Mouse (Mus musculus) monocyte, adult 2 months (primary cell): Measurements from ENCODE around the gene Hoxb1.
A peak's percentile ranks its signal among the peaks of the same experiment; 100 is the strongest.

Source experiments
- DNase-seq, 2 experiments: peaks; one replicate each; pipeline ENCODE4 v3.0.0; 2022; ENCODE audit warnings: low spot score in 2 of 2, low read depth in 1 of 2

Gene Hoxb1

DNA sequence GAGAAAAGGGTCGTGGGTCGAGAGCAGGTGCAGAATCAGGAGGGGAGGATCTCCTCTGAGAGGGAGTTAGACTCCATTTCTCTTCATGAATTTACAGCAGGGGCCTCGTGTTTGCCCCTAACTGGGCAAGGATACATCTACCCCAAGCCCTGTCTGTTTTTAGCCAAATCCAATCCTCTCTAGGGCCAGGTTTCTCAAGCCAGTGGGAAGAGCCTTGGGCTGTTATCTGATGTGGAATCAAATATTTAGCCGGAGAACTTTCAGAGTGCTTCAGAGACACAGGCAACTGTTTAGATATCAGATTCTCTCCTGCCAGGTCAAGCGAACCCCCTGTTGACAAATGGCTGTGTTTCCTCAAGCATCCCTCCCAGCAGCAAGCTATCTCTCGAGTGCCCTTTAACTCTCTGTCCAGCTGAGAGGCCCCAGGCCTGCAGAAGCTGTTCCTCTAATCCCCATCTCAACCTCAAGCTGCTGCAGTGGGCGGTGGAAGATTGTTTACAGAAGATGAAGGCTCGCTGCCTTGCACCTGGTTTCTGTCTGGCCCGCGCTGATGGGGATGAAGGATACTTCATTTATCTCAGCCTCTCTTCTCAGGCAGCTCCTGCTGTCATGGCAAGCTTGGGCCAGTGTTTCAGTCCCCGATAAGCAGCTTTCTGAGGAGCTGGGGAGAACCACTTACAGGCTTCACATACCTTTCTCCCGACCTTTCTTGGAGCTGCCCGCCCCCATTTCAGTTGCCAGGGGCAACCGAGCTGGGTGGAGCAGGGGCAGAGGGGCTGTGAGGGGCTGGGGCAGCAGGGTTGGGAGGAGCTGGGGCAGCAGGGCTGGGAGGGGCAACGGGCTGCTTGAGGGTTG lies 31.4 kb downstream of the Hoxb1 start:
- no peak for DNase-seq

DNA sequence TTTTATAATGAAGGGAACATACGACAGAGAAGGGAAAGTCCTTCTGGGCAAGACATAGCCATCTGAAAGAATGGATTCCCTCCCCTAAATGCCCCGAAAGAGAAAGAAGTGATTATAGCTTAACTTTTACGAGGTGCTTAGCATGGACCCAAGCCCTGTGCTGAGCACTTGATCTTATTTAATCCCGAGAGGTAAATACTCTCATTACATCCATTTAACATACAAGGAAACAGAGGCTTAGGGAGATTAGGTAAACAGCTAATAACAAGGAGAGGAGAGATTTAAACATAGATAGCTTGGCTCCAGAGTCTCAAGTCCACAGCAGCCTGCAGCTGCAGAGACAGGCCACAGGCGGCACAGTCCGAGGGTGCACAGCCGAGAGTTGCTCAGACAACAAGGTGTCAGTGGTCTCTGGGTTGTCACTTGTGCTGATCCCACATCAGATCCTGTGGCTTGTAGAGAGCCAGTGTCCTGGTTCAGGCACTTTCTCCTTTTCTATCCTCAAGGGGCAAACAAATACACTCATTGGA lies 32.3 kb downstream of the Hoxb1 start:
- no peak for DNase-seq

DNA sequence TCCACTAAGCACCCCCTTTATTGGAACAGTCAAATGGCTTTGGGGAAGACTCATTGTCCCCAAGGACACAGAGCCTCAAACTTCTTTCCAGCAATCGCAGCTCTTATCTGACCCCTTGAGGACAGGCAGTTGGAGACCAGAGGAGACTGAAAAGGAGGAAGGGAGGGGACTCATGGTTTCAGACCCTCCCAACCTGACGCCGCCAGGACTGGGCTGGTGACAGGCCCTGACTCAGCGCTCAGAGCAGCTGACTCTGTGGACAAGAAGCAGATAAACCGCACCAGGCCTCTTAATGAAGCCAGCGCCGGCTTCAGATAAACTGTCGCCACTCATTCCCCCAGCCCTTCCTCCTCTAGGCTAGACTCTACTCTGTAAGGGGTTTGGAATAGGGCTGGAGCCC lies 34.4 kb downstream of the Hoxb1 start:
- no peak for DNase-seq

DNA sequence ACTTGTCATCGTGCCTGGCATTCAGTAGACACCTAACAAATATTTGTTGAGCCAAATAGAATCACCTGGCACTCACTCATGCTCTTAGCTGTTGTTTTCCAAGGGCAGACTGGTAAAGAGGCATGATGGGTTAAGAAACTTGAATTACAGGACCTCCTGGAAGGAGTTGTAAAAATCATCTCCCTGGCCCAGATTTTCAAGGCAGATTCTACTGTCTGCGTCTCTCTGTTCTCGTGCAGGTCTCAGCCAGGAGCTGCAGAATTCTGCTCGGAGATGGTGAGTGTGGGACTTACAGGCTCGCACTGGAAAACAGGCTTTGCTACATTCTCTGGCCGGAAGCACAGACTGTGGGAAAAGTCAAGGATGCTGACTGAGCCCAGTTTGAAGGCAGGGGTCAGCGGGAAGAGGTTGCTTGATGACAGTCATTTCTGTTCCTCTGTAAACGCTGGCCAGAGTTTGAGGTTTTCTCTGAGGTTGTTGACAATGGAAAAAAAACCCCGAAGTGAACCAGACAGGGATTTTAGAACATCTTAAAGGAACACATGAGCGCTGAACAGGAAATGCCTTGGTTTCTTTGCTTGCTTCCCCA lies 38.6 kb downstream of the Hoxb1 start:
- no peak for DNase-seq

DNA sequence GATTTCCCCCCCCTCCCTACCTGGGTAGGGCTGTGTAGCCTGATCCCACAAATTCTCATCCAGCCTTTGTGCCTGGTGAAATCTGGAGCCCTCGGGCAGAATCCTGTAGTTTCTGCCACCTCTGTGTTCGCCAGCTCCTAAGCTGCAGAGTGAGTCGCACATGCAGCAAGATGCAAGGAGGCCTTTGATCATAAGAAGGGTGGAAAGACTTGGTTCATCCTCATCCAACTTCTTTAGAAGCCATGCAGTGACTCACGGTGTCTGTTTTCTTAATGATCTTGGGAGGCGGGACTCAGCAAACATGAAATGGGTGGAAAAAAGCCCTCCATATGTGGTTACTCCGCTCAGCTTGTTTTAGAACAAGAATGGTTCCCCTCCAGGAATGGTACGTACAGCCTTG lies 39.3 kb downstream of the Hoxb1 start:
- no peak for DNase-seq

DNA sequence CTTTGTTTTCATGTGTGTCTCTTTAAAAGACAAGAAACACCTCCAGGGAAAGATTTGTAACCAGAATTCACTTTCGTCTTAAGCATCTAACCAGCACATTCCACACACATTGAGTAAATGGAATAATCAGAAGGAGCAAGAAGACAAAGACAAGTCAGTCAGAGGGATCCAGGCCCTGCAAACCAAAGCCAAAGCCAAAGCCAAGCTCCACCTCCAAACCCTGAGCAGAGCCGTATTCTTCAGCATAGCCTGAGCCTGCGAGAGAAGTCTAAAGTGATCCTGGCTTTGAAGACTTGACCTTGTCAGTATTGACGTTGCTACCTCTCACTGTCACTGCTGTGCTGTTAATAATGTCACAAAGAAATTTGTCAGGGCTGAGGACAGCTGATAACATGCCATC lies 40.0 kb downstream of the Hoxb1 start:
- DNase-seq, result no peak

DNA sequence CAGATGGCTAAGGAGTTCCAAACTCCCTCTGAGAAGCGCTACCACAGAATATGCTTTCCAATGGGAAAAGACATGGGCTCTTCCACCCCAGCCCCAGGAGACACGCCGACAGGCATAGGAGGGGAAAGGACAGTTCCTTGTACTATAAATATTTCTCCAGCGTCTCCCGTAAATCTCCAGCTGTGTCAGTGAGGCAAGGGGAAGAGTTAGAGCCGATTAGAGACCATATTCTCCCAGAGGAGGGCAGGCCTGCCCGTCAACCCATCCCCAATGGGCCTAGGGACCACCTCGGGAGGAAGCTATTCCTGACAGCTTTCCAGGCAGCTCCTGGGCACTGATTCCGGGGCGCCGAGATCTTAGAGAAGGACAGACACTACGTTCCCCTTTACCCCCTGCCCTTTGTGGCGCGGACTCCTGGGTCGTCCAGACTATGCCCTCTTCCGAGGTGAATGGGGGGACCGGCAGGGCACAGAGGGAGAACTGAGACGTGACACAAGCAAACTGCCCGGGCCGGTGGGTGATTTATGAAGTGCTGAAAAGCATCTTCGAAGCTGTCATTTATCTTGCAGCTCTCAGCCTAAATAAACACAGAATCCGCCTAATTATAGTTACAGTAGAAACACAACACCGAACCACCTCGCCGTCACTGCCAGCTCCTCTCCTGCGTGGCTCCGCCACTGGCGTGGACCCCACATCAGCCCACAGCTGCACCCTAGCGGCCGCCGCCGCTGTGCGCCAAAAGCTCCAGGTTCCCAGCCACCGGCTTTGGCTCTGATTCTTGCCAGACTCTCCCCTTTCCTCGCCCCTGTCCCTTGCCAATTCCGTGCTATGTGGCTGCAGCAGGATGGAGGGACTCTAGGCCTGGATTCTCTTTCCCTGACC lies 41.9 kb downstream of the Hoxb1 start:
- DNase-seq, result peak; percentile 5 to 12

DNA sequence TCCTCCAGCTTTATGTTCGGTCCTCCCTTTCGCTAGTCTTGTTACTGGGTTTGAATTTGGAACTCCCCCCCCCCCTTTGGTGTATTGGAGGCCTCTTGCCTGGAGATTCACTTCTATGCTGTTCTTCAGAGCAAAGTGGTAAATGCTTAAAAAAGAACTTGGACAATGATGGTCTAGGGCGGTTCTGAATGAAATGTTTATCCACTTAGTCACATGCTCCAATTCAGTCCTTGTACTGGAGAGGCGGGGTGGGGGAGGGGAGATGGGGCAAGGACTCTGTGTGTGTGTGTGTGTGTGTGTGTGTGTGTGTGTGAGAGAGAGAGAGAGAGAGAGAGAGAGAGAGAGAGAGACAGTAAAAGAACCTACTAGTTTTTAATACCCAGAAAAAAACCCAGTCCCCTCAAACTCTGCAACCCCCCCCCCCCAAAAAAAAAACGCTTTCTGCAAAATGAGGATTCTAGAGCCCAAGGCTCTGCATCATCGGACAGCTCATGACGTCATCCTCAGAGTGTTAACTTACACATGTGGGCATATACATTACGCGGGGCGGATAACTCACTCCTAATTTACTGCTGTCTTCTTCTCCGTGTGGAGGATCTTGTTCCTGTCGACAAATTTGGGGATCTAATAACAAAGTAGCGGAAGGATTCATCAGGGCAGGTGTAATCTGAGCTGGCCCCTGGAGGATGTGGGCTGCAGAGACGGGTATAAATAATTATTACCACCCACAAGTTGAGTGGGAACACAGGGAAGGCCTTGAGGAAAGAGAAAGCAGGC lies 42.9 kb downstream of the Hoxb1 start:
- no peak for DNase-seq

DNA sequence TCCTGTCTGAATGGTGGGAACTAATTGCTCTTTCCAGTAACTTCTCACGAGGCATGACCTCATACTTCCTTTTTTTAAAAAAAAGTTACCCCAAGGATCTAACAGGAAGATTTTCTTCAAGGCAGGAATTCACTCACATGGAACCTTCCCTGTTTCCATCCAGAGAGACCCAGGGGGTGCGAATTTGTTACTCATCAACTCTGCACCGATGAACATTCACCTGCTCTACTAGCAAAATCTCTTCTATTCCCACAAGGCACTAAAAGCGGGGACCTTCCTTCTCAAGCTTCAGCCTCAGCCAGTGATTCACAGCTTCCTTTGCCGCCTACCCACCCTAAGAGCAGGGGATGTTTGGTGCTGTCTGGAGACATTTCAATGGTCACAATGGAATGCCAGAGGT lies 45.5 kb downstream of the Hoxb1 start:
- DNase-seq, result no peak

DNA sequence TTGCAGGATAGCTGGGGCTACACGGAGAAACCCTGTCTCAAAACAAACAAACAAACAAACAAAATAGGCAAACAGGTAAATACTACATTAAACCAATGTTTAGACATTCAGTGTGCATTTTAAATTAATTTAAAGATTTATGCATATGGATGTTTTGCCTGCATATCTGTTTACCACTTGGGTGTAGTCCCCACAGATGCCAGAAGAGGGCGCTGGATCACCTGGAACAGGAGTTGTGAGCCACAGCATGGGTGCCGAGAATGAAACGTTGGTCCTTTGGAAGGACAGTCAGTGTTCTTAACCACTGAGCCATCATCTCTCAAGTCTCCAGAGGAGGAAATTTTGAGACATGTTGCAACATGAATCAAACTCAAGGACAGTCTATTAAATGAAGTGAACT lies 46.4 kb downstream of the Hoxb1 start:
- DNase-seq, result no peak

DNA sequence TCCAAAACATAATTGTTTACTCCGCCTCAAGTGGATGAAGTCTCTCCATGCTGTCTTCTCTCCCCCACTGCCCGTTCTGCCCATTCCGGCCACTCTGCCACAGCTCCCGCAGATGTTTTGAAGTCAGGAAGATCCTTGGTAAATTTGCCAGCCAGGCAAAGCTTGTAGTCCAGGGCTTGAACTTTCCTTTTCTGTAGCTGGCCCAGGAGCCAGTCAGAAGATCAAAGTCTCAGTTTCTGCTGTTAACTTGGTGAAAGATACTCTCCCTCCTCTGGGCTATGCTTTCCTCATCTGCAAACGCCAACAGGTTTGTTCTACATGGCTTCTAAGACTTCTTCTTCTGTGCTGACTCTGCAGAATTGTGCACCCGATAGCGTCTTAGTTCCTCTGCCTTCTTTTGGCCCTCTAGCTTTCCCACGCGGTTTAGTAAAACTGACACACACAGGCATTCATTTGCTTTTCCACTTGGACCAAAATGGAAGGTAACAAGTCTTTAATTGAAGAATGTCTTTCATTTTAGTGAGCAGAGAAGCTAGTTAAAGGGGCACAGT lies 47.5 kb downstream of the Hoxb1 start:
- DNase-seq, result no peak

DNA sequence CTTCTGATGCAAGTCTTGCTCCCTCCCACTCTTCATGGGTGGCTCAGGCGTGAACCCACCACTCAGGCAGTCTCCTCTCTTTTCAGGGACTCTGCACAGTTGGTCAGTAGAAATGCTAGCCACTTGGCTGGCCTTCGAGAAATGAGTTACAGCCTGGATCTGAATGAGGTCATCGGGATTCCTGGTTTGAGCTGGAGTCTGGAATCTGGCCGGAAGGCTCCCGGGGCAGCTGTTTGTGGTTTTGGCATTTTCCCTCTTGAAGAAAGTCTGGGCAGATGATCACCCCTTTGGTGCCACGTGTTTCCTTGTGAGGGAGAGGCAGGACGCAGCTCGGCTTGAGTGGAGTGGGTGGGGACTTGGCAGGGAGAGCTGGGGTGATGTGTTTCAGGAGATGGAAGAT lies 48.0 kb downstream of the Hoxb1 start:
- DNase-seq, result no peak

DNA sequence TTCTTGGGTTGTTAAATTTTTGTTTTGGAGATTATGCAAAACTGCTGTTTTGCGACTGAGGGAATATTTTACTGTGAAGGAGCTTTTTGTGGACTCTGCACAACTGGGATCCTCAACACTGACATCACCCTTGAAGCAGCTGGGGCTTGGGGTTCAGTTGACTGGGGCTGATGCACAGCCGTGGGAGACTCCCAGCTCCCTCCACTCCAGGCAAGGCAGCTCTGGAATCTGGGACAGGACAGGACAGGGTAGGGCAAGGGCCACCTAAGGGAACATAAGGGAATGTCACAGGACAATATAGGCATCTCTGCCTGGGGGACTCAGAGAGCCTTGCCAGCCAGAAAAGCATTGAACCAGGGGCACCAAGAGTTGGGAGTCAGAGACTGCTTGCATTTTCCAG lies 48.5 kb downstream of the Hoxb1 start:
- DNase-seq, result no peak
